Mouse (Mus musculus) brain, embryonic 14.5 days (tissue): Measurements from ENCODE around the gene Stradb.

Experiments used
- CTCF ChIP-seq: fragments of 200-500 bp; IDR thresholded peaks from 2 replicates; pipeline ENCODE4 v1.5.1; 2012; ENCODE audit warnings: inconsistent platforms, mild to moderate bottlenecking, moderate library complexity, borderline replicate concordance; ENCODE audit not compliant: insufficient read depth, insufficient read length; ENCODE audit errors: extremely low read depth
- POLR2A ChIP-seq: fragments of 200-500 bp; IDR thresholded peaks from 2 replicates; pipeline ENCODE4 v1.6.1; 2012; ENCODE audit warnings: mild to moderate bottlenecking, inconsistent platforms, borderline replicate concordance; ENCODE audit not compliant: poor library complexity, insufficient read depth, insufficient read length, severe bottlenecking; ENCODE audit errors: extremely low read depth

DNA sequence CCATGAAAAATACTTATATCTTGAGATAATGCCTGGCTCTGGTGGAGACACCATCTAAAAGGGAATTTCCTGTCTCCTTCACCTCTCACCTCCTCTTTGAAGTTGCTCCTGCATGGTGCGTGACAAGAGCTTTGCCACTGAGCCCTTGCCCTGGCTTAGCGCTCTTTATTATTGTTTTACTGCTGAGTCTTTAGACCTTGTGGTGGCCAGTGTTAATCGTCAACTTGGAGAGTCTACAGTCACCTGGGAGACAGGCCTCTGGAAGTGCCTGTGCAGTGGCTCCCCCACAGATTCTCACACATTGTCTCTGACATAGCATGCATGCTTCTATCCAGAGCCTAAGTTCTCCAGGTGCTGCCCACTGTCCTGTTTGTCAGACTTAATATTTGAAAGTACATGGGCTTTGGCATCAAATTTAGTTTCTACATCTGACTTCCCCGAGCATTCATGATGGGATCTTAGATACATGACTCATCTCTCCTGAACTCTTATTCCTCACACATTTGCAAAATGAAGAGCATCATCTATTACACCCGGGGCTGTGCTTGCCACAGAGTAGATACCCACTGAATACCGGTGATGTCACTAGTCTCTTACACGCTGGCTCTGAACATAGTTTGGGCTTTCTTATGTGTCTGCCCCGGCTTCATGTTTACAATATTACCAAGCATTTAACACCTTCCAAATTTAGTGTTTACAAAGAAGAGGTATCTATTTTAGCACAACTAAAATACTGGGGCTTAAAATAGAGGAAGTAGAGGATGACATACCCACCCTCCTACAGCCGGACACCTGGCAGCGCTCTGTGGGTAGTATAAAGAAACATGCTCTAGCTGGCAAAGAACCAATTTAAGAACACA, 36.3 kb upstream of the Stradb start:
- TF ChIP-seq CTCF = no peak
- no peak for TF ChIP-seq POLR2A
